Mouse (Mus musculus) spleen, adult 2 months (tissue): ENCODE results near the gene Acot11. TPM values are rescaled to one million over a fixed set of nuclear protein-coding genes. Genes with fewer than 3 reads are reported as not detected.
A peak's percentile ranks its signal among the peaks of the same experiment; 100 is the strongest.

Experiments
- DNase-seq, 2 experiments: peaks; one replicate each; pipeline versions ENCODE4 v3.0.0 to v3.0.0-alpha.2; 2012 to 2021; ENCODE audit warnings: low spot score in 2 of 2, low read depth in 1 of 2
- H3K27ac ChIP-seq: fragments of 200-500 bp; 2 replicates; pipeline ENCODE4 v1.5.1; 2012; ENCODE audit warnings: low read length, inconsistent platforms; ENCODE audit not compliant: insufficient read depth
- H3K27me3 ChIP-seq: fragments of 200-500 bp; 2 replicates; pipeline ENCODE4 v1.6.1; 2012; ENCODE audit warnings: mild to moderate bottlenecking, moderate library complexity, low read length, inconsistent platforms; ENCODE audit not compliant: control insufficient read depth, insufficient read depth
- H3K36me3 ChIP-seq: fragments of 200-500 bp; 2 replicates; pipeline ENCODE4 v1.6.1; 2012; ENCODE audit warnings: mild to moderate bottlenecking, low read length, inconsistent platforms; ENCODE audit not compliant: control insufficient read depth, insufficient read depth
- H3K4me1 ChIP-seq: fragments of 200-500 bp; 2 replicates; pipeline ENCODE4 v1.6.1; 2011; ENCODE audit warnings: inconsistent platforms; ENCODE audit not compliant: control insufficient read depth, insufficient read depth, insufficient read length
- H3K4me3 ChIP-seq: fragments of 200-500 bp; 2 replicates; pipeline ENCODE4 v1.5.1; 2011; ENCODE audit warnings: mild to moderate bottlenecking, inconsistent platforms; ENCODE audit not compliant: insufficient read depth, insufficient read length; ENCODE audit errors: extremely low read depth
- CTCF ChIP-seq: fragments of 200-500 bp; IDR thresholded peaks from 2 replicates; pipeline ENCODE4 v1.5.1; 2011; ENCODE audit warnings: mild to moderate bottlenecking, inconsistent platforms; ENCODE audit not compliant: insufficient read depth, insufficient read length, insufficient replicate concordance; ENCODE audit errors: extremely low read depth
- POLR2A ChIP-seq: fragments of 200-500 bp; IDR thresholded peaks from 2 replicates; pipeline ENCODE4 v1.6.1; 2011; ENCODE audit warnings: low read depth, low read length, inconsistent platforms
- WGBS: fragments of 180-500 bp; shearing (Covaris S2); methylation state at CpG from one replicate; pipeline ENCODE4 v1.1.7; 2018; 5-methylcytosine and 5-hydroxymethylcytosine counted together
- polyA plus RNA-seq: library from polyadenylated mRNA; depleted of rRNA; stranded (reverse); fragments of >200 nt; gene quantifications from 2 replicates; pipeline ENCODE4 v1.2.3, GENCODE M21; 2012

Acot11 gene
- polyA plus RNA-seq, 1 experiment = 7.7 TPM

- Histone ChIP-seq H3K4me1 (no peaks in the 10 kb centered on the region), H3K27ac (no peak overlapping the region), H3K36me3 (no peaks in the 10 kb centered on the region), H3K4me3 (no peak overlapping the region), H3K27me3 (no peaks in the 10 kb centered on the region)
- TF ChIP-seq CTCF = no peak
- no peak for TF ChIP-seq POLR2A
- WGBS = 92% methylated on average over 25 of the region's 25 CpGs
- DNase-seq = no peak
These were observed 10.9 kb upstream of the Acot11 start for GRCm38 (mm10) chr4:106815396-106816324.

GRCm38 (mm10) chr4:106811162-106811561 is 6.4 kb upstream of the Acot11 start:
- no peaks in the 10 kb centered on the region for H3K36me3 ChIP-seq
- TF ChIP-seq CTCF = no peak
- no peak for TF ChIP-seq POLR2A
- H3K27ac ChIP-seq = no peak overlapping the region
- H3K4me3 ChIP-seq = no peak overlapping the region
- DNase-seq = no peak
- WGBS = 86% methylated on average over 8 of the region's 8 CpGs
- H3K4me1 ChIP-seq = no peaks in the 10 kb centered on the region
- no peaks in the 10 kb centered on the region for H3K27me3 ChIP-seq

- TF ChIP-seq POLR2A (no peak), CTCF (peak; percentile 32; the same call in 1 of the 2 replicates)
- Histone ChIP-seq H3K36me3 (no peaks in the 10 kb centered on the region), H3K27ac (no peak overlapping the region), H3K4me1 (no peaks in the 10 kb centered on the region), H3K27me3 (no peaks in the 10 kb centered on the region), H3K4me3 (no peak overlapping the region)
- 93% methylated on average over 6 of the region's 6 CpGs for WGBS
- no peak for DNase-seq
These were observed 5.2 kb upstream of the Acot11 start for GRCm38 (mm10) chr4:106810039-106810438.

GRCm38 (mm10) chr4:106807287-106807686 is 2.5 kb upstream of the Acot11 start:
- 74% methylated on average over 3 of the region's 3 CpGs for WGBS
- Histone ChIP-seq H3K27me3 (no peaks in the 10 kb centered on the region), H3K36me3 (no peaks in the 10 kb centered on the region), H3K4me1 (no peaks in the 10 kb centered on the region; the same call in none of the 2 replicates), H3K4me3 (no peak overlapping the region), H3K27ac (no peak overlapping the region)
- DNase-seq = no peak
- TF ChIP-seq CTCF = no peak
- TF ChIP-seq POLR2A = no peak

GRCm38 (mm10) chr4:106805890-106806289 is 1.1 kb upstream of the Acot11 start:
- TF ChIP-seq CTCF = no peak
- no peak for TF ChIP-seq POLR2A
- Histone ChIP-seq H3K36me3 (no peaks in the 10 kb centered on the region), H3K27ac (no peak overlapping the region), H3K27me3 (no peaks in the 10 kb centered on the region), H3K4me3 (no peak overlapping the region), H3K4me1 (no peaks in the 10 kb centered on the region; the same call in none of the 2 replicates)
- no peak for DNase-seq
- WGBS = 70% methylated on average over 2 of the region's 2 CpGs

GRCm38 (mm10) chr4:106804201-106804909 is 443 bp downstream of the Acot11 start:
- WGBS = 5% methylated on average over 16 of the region's 16 CpGs
- peak overlapping the region; percentile 63 for H3K27ac ChIP-seq
- TF ChIP-seq CTCF (no peak), POLR2A (peak; percentile 13; the same call in 1 of the 2 replicates)
- peak; percentile 54 to 63 for DNase-seq
- H3K4me3 ChIP-seq = peak overlapping the region; percentile 63
- H3K27me3 ChIP-seq = no peaks in the 10 kb centered on the region
- H3K4me1 ChIP-seq = no peaks in the 10 kb centered on the region; the same call in none of the 2 replicates
- no peaks in the 10 kb centered on the region for H3K36me3 ChIP-seq
